Mouse (Mus musculus) ES-E14 (cell line): ENCODE measurements around the gene Lnx1. TPM values are rescaled to one million over a fixed set of nuclear protein-coding genes. Genes with fewer than 3 reads are reported as not detected.

Source experiments
- DNase-seq: peaks from one replicate; pipeline ENCODE4 v3.0.0-alpha.2; 2013; ENCODE audit warnings: low read depth, low spot score
- H3K27ac ChIP-seq: 2 replicates; pipeline ENCODE4 v1.5.1; 2012; ENCODE audit warnings: low read depth, mild to moderate bottlenecking, low read length, moderate library complexity, mixed read lengths; ENCODE audit not compliant: poor library complexity, insufficient read depth, severe bottlenecking
- H3K36me3 ChIP-seq: 2 replicates; pipeline ENCODE4 v1.6.1; 2012; ENCODE audit warnings: mild to moderate bottlenecking, low read length, moderate library complexity, mixed read lengths; ENCODE audit not compliant: control insufficient read depth, poor library complexity, insufficient read depth, severe bottlenecking
- H3K4me1 ChIP-seq, 2 experiments: fragments of 150-350 bp in 1 of 2; sonication (generic) in 1 of 2; 2 replicates each; pipeline ENCODE4 v1.6.1; 2012; ENCODE audit warnings: low read length in 2 of 2, mild to moderate bottlenecking in 1 of 2, mixed read lengths in 1 of 2; ENCODE audit not compliant: control insufficient read depth in 2 of 2, insufficient read depth in 2 of 2, poor library complexity in 1 of 2
- H3K4me3 ChIP-seq, 2 experiments: fragments of 150-350 bp in 1 of 2; sonication (generic) in 1 of 2; 2 replicates each; pipeline ENCODE4 v1.5.1; 2012; ENCODE audit warnings: low read length in 2 of 2, low read depth in 1 of 2, mild to moderate bottlenecking in 1 of 2, mixed read lengths in 1 of 2; ENCODE audit not compliant: insufficient read depth in 1 of 2, poor library complexity in 1 of 2, severe bottlenecking in 1 of 2
- H3K9ac ChIP-seq: 2 replicates; pipeline ENCODE4 v1.6.1; 2012; ENCODE audit warnings: low read depth, mild to moderate bottlenecking, low read length, mixed read lengths; ENCODE audit not compliant: poor library complexity, insufficient read depth, severe bottlenecking
- H3K9me3 ChIP-seq: fragments of 150-350 bp; sonication (generic); 2 replicates; pipeline ENCODE4 v1.6.1; 2012; ENCODE audit warnings: low read depth, mild to moderate bottlenecking, low read length; ENCODE audit not compliant: control insufficient read depth, insufficient read depth
- CHD2 ChIP-seq: IDR thresholded peaks from 2 replicates; pipeline ENCODE4 v1.6.1; 2014; ENCODE audit warnings: mild to moderate bottlenecking, low read depth, low read length, inconsistent platforms
- HCFC1 ChIP-seq: IDR thresholded peaks from 2 replicates; pipeline ENCODE4 v1.6.1; 2012; ENCODE audit warnings: low read length, inconsistent platforms, borderline replicate concordance; ENCODE audit not compliant: insufficient read depth
- MAFK ChIP-seq: IDR thresholded peaks from 2 replicates; pipeline ENCODE4 v1.6.1; 2014; ENCODE audit warnings: mild to moderate bottlenecking, low read depth, low read length, inconsistent platforms; ENCODE audit not compliant: insufficient read depth
- ZC3H11A ChIP-seq: IDR thresholded peaks from 2 replicates; pipeline ENCODE4 v1.6.1; 2012; ENCODE audit warnings: low read depth, mild to moderate bottlenecking, inconsistent platforms, low read length, borderline replicate concordance
- ZNF384 ChIP-seq: IDR thresholded peaks from 2 replicates; pipeline ENCODE4 v1.6.1; 2012; ENCODE audit warnings: low read depth, low read length, inconsistent platforms
- in situ Hi-C, 2 experiments: fragments of 600-800 bp; cut with MboI; formaldehyde crosslinking; loops; one replicate each; pipeline ENCODE4 v1.15.1; 2025; ENCODE audit warnings: low sequenced_read_pairs in 2 of 2, inconsistent platforms in 1 of 2; ENCODE audit not compliant: unreplicated experiment in 2 of 2
- total RNA-seq: library from RNA; depleted of rRNA; stranded (reverse); fragments of 300-350 nt; gene quantifications from 2 replicates; pipeline ENCODE4 v1.2.3, GENCODE M21; 2012

The Lnx1 gene
- total RNA-seq, 1 experiment = 0.71 TPM

- no peak for DNase-seq
- Histone ChIP-seq H3K9ac (no peak overlapping the region), H3K4me3 (no peak overlapping the region), H3K4me1 (peaks cover under 1 to 4% of the 10 kb centered on the region in 2 experiments; a peak in 2 of 4 replicates), H3K36me3 (no peaks in the 10 kb centered on the region), H3K9me3 (no peaks in the 10 kb centered on the region), H3K27ac (no peak overlapping the region)
- in situ Hi-C loops = no loop called here
- TF ChIP-seq ZNF384 (no peak), CHD2 (no peak), MAFK (no peak), ZC3H11A (no peak), HCFC1 (no peak)
Observed at GRCm38 (mm10) chr5:74720661-74721060, 17.9 kb upstream of the Lnx1 start.

- peaks cover 0 to 2% of the 10 kb centered on the region in 2 experiments; a peak in 1 of 4 replicates for H3K4me1 ChIP-seq
- H3K36me3 ChIP-seq = no peaks in the 10 kb centered on the region
- H3K27ac ChIP-seq = no peak overlapping the region
- no peak overlapping the region for H3K9ac ChIP-seq
- H3K9me3 ChIP-seq = no peaks in the 10 kb centered on the region
- in situ Hi-C loops = no loop called here
- TF ChIP-seq CHD2 = no peak
- no peak for TF ChIP-seq ZNF384
- no peak for TF ChIP-seq MAFK
- TF ChIP-seq ZC3H11A = no peak
- no peak for TF ChIP-seq HCFC1
- no peak for DNase-seq
- no peak overlapping the region for H3K4me3 ChIP-seq
Observed at GRCm38 (mm10) chr5:74716165-74716564, 13.5 kb upstream of the Lnx1 start.

GRCm38 (mm10) chr5:74712811-74713210 lies 10.1 kb upstream of the Lnx1 start:
- H3K4me1 ChIP-seq = peaks cover 0 to 2% of the 10 kb centered on the region in 2 experiments; a peak in 1 of 4 replicates
- H3K9me3 ChIP-seq = no peaks in the 10 kb centered on the region
- in situ Hi-C loops = no loop called here
- TF ChIP-seq ZNF384 (no peak), ZC3H11A (no peak), HCFC1 (no peak), CHD2 (no peak), MAFK (no peak)
- no peak overlapping the region for H3K27ac ChIP-seq
- no peak overlapping the region for H3K9ac ChIP-seq
- no peak for DNase-seq
- H3K36me3 ChIP-seq = no peaks in the 10 kb centered on the region
- no peak overlapping the region for H3K4me3 ChIP-seq

- Histone ChIP-seq H3K9ac (no peak overlapping the region), H3K4me1 (peaks cover 0 to 2% of the 10 kb centered on the region in 2 experiments; a peak in 1 of 4 replicates), H3K27ac (no peak overlapping the region), H3K36me3 (no peaks in the 10 kb centered on the region), H3K4me3 (no peak overlapping the region), H3K9me3 (no peaks in the 10 kb centered on the region)
- no peak for DNase-seq
- TF ChIP-seq CHD2 = no peak
- no peak for TF ChIP-seq HCFC1
- no peak for TF ChIP-seq ZC3H11A
- no peak for TF ChIP-seq ZNF384
- TF ChIP-seq MAFK = no peak
- in situ Hi-C loops = no loop called here
Observed at GRCm38 (mm10) chr5:74711988-74712387, 9.3 kb upstream of the Lnx1 start.

- Histone ChIP-seq H3K4me1 (peaks cover 0 to 6% of the 10 kb centered on the region in 2 experiments; a peak in 1 of 4 replicates), H3K36me3 (no peaks in the 10 kb centered on the region), H3K27ac (no peak overlapping the region), H3K9me3 (no peaks in the 10 kb centered on the region), H3K9ac (no peak overlapping the region), H3K4me3 (no peak overlapping the region)
- in situ Hi-C loops = no loop called here
- TF ChIP-seq CHD2 (no peak), HCFC1 (no peak), ZC3H11A (no peak), MAFK (no peak), ZNF384 (no peak)
- no peak for DNase-seq
Observed at GRCm38 (mm10) chr5:74711056-74711455, 8.3 kb upstream of the Lnx1 start.
